Mouse (Mus musculus): ENCODE results near the gene Hdhd5.

The Hdhd5 gene

GRCm38 (mm10) chr6:120481538-120481937 lies 49.6 kb downstream of the Hdhd5 start:
- no peak for DNase-seq

GRCm38 (mm10) chr6:120480361-120480760 lies 50.8 kb downstream of the Hdhd5 start:
- DNase-seq = no peak

GRCm38 (mm10) chr6:120479302-120479701 lies 51.8 kb downstream of the Hdhd5 start:
- DNase-seq = no peak

GRCm38 (mm10) chr6:120475288-120475687 lies 55.8 kb downstream of the Hdhd5 start:
- peak; percentile 63 for DNase-seq

- peak; percentile 55 for DNase-seq
Observed at GRCm38 (mm10) chr6:120473427-120473826, 57.7 kb downstream of the Hdhd5 start.

- DNase-seq = no peak
Observed at GRCm38 (mm10) chr6:120472455-120473140, 58.5 kb downstream of the Hdhd5 start.

- DNase-seq = no peak
Observed at GRCm38 (mm10) chr6:120471991-120472441, 59.1 kb downstream of the Hdhd5 start.

- no peak for DNase-seq
Observed at GRCm38 (mm10) chr6:120470666-120471065, 60.5 kb downstream of the Hdhd5 start.

- DNase-seq = no peak
Observed at GRCm38 (mm10) chr6:120469770-120470169, 61.3 kb downstream of the Hdhd5 start.

- DNase-seq = no peak
Observed at GRCm38 (mm10) chr6:120469268-120469667, 61.9 kb downstream of the Hdhd5 start.

GRCm38 (mm10) chr6:120468259-120468658 lies 62.9 kb downstream of the Hdhd5 start:
- DNase-seq = no peak

GRCm38 (mm10) chr6:120466609-120467329 lies 64.3 kb downstream of the Hdhd5 start:
- peak; percentile 73 for DNase-seq

- no peak for DNase-seq
Observed at GRCm38 (mm10) chr6:120465393-120465792, 65.7 kb downstream of the Hdhd5 start.

- DNase-seq = no peak
Observed at GRCm38 (mm10) chr6:120464406-120464939, 66.6 kb downstream of the Hdhd5 start.

- DNase-seq = peak; percentile 21
Observed at GRCm38 (mm10) chr6:120463884-120464283, 67.2 kb downstream of the Hdhd5 start.

- DNase-seq = peak; percentile 86
Observed at GRCm38 (mm10) chr6:120463086-120463871, 67.8 kb downstream of the Hdhd5 start, which contains the start of gene Il17ra. Il17ra (plus strand) TSS chr6:120463247.

GRCm38 (mm10) chr6:120462251-120462650 lies 68.9 kb downstream of the Hdhd5 start:
- DNase-seq = no peak

GRCm38 (mm10) chr6:120461217-120461616 lies 69.9 kb downstream of the Hdhd5 start:
- no peak for DNase-seq
